Mouse (Mus musculus) ES-Bruce4 (cell line): Measurements from ENCODE around the gene Gm2696. TPM values are rescaled to one million over a fixed set of nuclear protein-coding genes. Genes with fewer than 3 reads are reported as not detected.
"Not testable (repeated sequence)": the region's sequence is repeated elsewhere in the genome, so short reads cannot be mapped to it uniquely, and the experiment has no call there.

Experiments used
- H3K27ac ChIP-seq: 2 replicates; pipeline ENCODE4 v1.5.1; 2012; ENCODE audit warnings: low read length, inconsistent platforms; ENCODE audit not compliant: insufficient read depth
- H3K27me3 ChIP-seq: 2 replicates; pipeline ENCODE4 v1.6.1; 2012; ENCODE audit warnings: mild to moderate bottlenecking, low read length, inconsistent platforms; ENCODE audit not compliant: control insufficient read depth, poor library complexity, insufficient read depth, severe bottlenecking
- H3K36me3 ChIP-seq: 2 replicates; pipeline ENCODE4 v1.6.1; 2012; ENCODE audit warnings: inconsistent platforms, mild to moderate bottlenecking, low read length, moderate library complexity; ENCODE audit not compliant: control insufficient read depth, poor library complexity, insufficient read depth, severe bottlenecking
- H3K4me1 ChIP-seq: one replicate; pipeline ENCODE4 v1.8.1; 2011; ENCODE audit warnings: low read length; ENCODE audit not compliant: control insufficient read depth, insufficient read depth
- H3K4me3 ChIP-seq: 2 replicates; pipeline ENCODE4 v1.5.1; 2011; ENCODE audit warnings: low read depth, mild to moderate bottlenecking, low read length
- H3K9ac ChIP-seq: 2 replicates; pipeline ENCODE4 v1.6.1; 2012; ENCODE audit warnings: low read depth, mild to moderate bottlenecking, inconsistent platforms; ENCODE audit not compliant: poor library complexity, severe bottlenecking
- H3K9me3 ChIP-seq: replicated peaks from 2 replicates; pipeline ENCODE4 v1.6.1; 2012; ENCODE audit warnings: mild to moderate bottlenecking, low read length, inconsistent platforms; ENCODE audit not compliant: control insufficient read depth, poor library complexity, insufficient read depth, severe bottlenecking
- CTCF ChIP-seq: IDR thresholded peaks from one replicate; pipeline ENCODE4 v1.8.1; 2011; ENCODE audit warnings: low read depth, low read length
- EP300 ChIP-seq: IDR thresholded peaks from 2 replicates; pipeline ENCODE4 v1.6.1; 2011; ENCODE audit warnings: low read depth, low read length; ENCODE audit not compliant: insufficient read depth
- POLR2A ChIP-seq: IDR thresholded peaks from one replicate; pipeline ENCODE4 v1.8.1; 2011; ENCODE audit warnings: low read length; ENCODE audit not compliant: insufficient read depth
- polyA plus RNA-seq: library from polyadenylated mRNA; stranded (reverse); fragments of >200 nt; gene quantifications from 2 replicates; pipeline ENCODE4 v1.2.4, GENCODE M21; 2011; ENCODE audit warnings: low read depth; ENCODE audit not compliant: missing spikeins, insufficient read depth, insufficient read length

The Gm2696 gene
- not detected in 2 replicates for polyA plus RNA-seq

GRCm38 (mm10) chr10:77814382-77814781, at the start of gene Gm2696:
Gm2696 (plus strand) TSS chr10:77814682.
- no peaks in the 10 kb centered on the region for H3K27me3 ChIP-seq
- no peak within 1 kb of the TSS for H3K27ac ChIP-seq
- peaks cover 8% of the 10 kb centered on the region for H3K9me3 ChIP-seq
- no peaks in the 10 kb centered on the region for H3K4me1 ChIP-seq
- TF ChIP-seq POLR2A, result no peak
- TF ChIP-seq EP300, result no peak
- no peak for TF ChIP-seq CTCF
- no peak within 1 kb of the TSS for H3K9ac ChIP-seq
- H3K36me3 ChIP-seq, result no peaks in the 10 kb centered on the region
- no peak within 1 kb of the TSS for H3K4me3 ChIP-seq

- no peak overlapping the region for H3K27ac ChIP-seq
- no peak for TF ChIP-seq POLR2A
- TF ChIP-seq EP300, result no peak
- TF ChIP-seq CTCF, result no peak
- H3K36me3 ChIP-seq, result no peaks in the 10 kb centered on the region
- no peaks in the 10 kb centered on the region for H3K4me1 ChIP-seq
- H3K9ac ChIP-seq, result no peak overlapping the region
- no peaks in the 10 kb centered on the region for H3K9me3 ChIP-seq
- H3K27me3 ChIP-seq, result no peaks in the 10 kb centered on the region
- no peak overlapping the region for H3K4me3 ChIP-seq
Observed at GRCm38 (mm10) chr10:77769727-77770126, 44.8 kb upstream of the Gm2696 start.

GRCm38 (mm10) chr10:77771225-77771624, 43.3 kb upstream of the Gm2696 start, which contains the start of gene Gm3238:
Gm3238 (minus strand) TSS chr10:77771325.
- not testable (repeated sequence) for H3K9me3 ChIP-seq, H3K27me3 ChIP-seq, H3K9ac ChIP-seq, H3K27ac ChIP-seq, H3K36me3 ChIP-seq, H3K4me1 ChIP-seq, H3K4me3 ChIP-seq

GRCm38 (mm10) chr10:77772142-77772541, 42.3 kb upstream of the Gm2696 start:
- not testable (repeated sequence) for H3K27me3 ChIP-seq, H3K9ac ChIP-seq, H3K9me3 ChIP-seq, H3K4me3 ChIP-seq, H3K4me1 ChIP-seq, H3K36me3 ChIP-seq, H3K27ac ChIP-seq

GRCm38 (mm10) chr10:77776844-77777243, 37.6 kb upstream of the Gm2696 start, which contains the start of gene Gm7138:
Gm7138 (minus strand) TSS chr10:77776944.
- not testable (repeated sequence) for H3K27ac ChIP-seq, H3K4me3 ChIP-seq, H3K9ac ChIP-seq, H3K36me3 ChIP-seq, H3K4me1 ChIP-seq, H3K9me3 ChIP-seq, H3K27me3 ChIP-seq

GRCm38 (mm10) chr10:77782442-77782841, 32.0 kb upstream of the Gm2696 start, which contains the start of gene Gm3250:
Gm3250 (minus strand) TSS chr10:77782542.
- H3K4me1 ChIP-seq, H3K36me3 ChIP-seq, H3K4me3 ChIP-seq, H3K9ac ChIP-seq, H3K27me3 ChIP-seq, H3K9me3 ChIP-seq, H3K27ac ChIP-seq: not testable (repeated sequence)

- not testable (repeated sequence) for H3K9me3 ChIP-seq, H3K27ac ChIP-seq, H3K36me3 ChIP-seq, H3K4me3 ChIP-seq, H3K9ac ChIP-seq, H3K4me1 ChIP-seq, H3K27me3 ChIP-seq
Observed at GRCm38 (mm10) chr10:77783396-77783795, 31.1 kb upstream of the Gm2696 start.

- H3K4me3 ChIP-seq, H3K4me1 ChIP-seq, H3K9me3 ChIP-seq, H3K36me3 ChIP-seq, H3K27ac ChIP-seq, H3K27me3 ChIP-seq, H3K9ac ChIP-seq: not testable (repeated sequence)
Observed at GRCm38 (mm10) chr10:77787876-77788275, 26.6 kb upstream of the Gm2696 start, which contains the start of gene Gm7137. Gm7137 (minus strand) TSS chr10:77788200.
